Mouse (Mus musculus) erythroblast, embryonic 14.5 days (primary cell): ENCODE data around the gene Gm8994.

Source experiments
- GATA1 ChIP-seq: IDR thresholded peaks from 2 replicates; pipeline ENCODE4 v1.6.1; 2012; ENCODE audit warnings: low read length, inconsistent platforms, mixed read lengths
- TAL1 ChIP-seq: IDR thresholded peaks from 3 replicates; pipeline ENCODE4 v1.6.1; 2012; ENCODE audit warnings: low read length, inconsistent platforms, mixed read lengths

GRCm38 (mm10) chr6:136347631-136348030, 20.3 kb downstream of the Gm8994 start:
- TF ChIP-seq GATA1: no peak
- no peak for TF ChIP-seq TAL1
